Mouse (Mus musculus) left cerebral cortex, postnatal 4 days (tissue): ENCODE measurements at regions not wholly inside any gene's neighbourhood (a gene's known extent, or its start where the extent isn't known, plus 50 kb on each side); places are given as distances from the start of the nearest gene placed in this dataset.

Experiments used
- DNase-seq: peaks from one replicate; pipeline ENCODE4 v3.0.0-alpha.2; 2022
- intact Hi-C: fragments of 180-260 bp; cut with DNase I; formaldehyde crosslinking; loops from one replicate; pipeline ENCODE4 v1.15.1; 2025

GRCm38 (mm10) chr1:184412596-184412995 lies 319.8 kb downstream of the Hlx start:
- intact Hi-C loops, result no loop called here

GRCm38 (mm10) chr1:184411066-184411465 lies 321.4 kb downstream of the Hlx start:
- intact Hi-C loops, result no loop called here
- no peak for DNase-seq

More at GRCm38 (mm10) chr1:184412596-184412995, 319.8 kb downstream of the Hlx start:
- DNase-seq, result no peak

DNA sequence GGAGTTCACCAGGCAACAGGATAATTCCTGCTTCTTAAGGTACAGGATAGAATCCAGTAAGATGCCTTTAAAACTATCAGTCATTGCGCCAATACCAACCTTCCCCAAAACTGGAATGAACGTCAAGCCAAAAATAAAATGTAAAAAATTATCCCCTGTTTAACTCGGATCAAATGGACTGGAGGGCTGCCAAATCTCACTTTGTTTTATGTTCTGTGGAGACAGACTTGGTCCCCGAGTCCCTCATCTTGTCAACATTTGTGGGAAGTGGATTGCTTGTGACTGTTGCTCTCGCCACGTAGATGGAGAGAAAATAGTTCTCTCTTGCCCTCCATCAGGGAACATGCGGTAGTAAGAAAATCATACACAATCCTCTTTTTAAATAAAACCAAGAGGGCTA lies 322.4 kb downstream of the Hlx start:
- DNase-seq, result no peak
- intact Hi-C loops, result no loop called here

DNA sequence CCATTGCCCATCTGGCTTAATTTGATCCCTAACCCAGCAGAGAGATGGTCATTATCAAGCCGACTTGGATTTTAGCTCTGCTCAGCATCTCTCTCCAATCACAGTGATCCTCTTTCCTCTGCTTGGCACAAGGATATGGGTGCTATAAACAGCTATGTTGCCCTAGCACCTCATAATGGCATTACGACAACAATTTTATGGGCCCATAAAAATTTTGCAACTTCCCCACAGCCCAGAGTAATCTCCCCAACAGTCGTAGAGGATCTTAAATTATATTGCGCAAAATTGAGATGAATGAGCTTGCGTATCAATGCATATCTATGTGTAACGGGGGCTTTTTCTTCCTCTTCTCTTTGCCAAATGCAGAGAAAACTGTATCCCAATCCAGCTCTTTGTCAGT lies 329.4 kb downstream of the Hlx start:
- intact Hi-C loops, result no loop called here

DNA sequence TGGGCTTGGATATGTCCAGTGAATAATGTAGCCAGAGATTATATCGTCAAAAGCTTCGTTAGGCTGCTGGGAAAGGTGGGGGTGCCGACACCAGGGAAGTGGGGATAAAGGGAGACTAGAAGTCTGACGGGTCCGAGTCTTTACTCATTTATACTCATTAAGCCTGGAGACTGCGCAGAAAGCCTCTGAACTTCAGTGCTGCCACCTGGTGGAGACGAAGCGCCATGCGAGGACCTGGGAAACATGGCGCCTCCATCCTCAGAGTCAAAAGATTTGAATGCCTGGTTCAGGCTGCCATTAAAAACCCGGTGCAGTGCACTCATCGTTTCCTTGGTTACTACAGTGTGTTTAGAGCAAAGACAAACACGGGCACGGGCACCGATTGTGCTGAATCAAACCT lies 337.2 kb downstream of the Hlx start:
- DNase-seq, result peak; percentile 45
- intact Hi-C loops, result no loop called here

More for the DNA sequence above, 329.4 kb downstream of the Hlx start:
- no peak for DNase-seq

GRCm38 (mm10) chr1:184394559-184395194 lies 337.7 kb downstream of the Hlx start:
- DNase-seq, result no peak
- intact Hi-C loops, result no loop called here

DNA sequence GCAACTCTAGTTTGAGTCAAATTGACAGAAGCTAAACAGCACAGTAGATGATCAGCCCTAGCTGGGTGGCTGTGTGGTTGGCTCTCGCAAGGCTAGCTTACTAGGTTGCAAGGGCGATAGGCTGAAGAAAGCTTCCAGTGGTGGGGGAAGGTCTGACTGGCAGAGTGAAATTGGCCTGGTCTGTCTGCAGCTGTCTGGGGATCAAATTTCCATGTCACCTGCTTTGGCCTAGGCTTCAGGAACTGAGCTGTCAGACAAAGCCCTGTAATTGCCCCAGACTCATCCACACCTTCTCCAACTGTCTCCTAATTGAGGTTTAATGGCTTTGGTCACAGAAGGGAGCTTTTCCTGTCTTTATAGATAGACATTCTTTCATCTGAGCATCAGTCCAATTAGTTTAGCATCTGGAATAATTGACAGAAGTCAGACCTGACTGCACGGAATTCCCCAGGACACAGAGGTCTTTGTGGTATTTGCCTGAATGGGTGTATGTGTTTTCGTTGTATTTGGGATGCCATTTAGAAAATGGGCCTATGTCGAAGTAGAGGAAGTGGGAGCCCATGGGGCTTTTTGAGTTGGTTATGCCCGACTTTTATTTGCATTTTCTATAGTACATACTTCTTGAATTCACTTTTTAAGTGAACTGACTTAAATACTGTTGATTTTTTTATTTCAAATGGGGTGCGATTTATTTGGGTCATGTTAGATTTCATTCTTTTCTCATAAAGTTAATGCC lies 348.2 kb downstream of the Hlx start:
- intact Hi-C loops, result no loop called here
- no peak for DNase-seq

GRCm38 (mm10) chr1:184378665-184379064 lies 344.6 kb upstream of the 1700056E22Rik start:
- intact Hi-C loops, result no loop called here
- DNase-seq, result no peak

DNA sequence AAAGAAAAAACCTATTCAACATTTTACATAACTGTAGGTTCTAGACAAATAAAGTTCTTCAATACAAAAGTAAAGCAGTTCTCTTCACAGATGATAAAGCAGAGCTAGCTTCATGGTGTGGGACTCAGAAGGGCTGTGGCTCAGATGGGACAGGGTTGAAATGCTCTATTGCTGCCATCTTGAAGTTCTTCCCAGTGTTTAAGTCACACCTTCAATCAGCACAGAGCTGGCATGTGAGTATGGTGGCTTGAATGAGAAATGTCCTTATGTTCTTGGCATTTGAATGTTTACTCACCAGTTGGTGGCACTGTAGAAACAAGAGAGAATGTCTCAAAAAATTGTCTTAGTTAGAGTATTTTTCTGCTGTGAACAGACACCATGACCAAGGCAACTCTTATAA lies 330.9 kb upstream of the 1700056E22Rik start:
- DNase-seq, result no peak
- intact Hi-C loops, result no loop called here

- DNase-seq, result no peak
- intact Hi-C loops, result no loop called here
These were observed 324.1 kb upstream of the 1700056E22Rik start for GRCm38 (mm10) chr1:184358226-184358568.

DNA sequence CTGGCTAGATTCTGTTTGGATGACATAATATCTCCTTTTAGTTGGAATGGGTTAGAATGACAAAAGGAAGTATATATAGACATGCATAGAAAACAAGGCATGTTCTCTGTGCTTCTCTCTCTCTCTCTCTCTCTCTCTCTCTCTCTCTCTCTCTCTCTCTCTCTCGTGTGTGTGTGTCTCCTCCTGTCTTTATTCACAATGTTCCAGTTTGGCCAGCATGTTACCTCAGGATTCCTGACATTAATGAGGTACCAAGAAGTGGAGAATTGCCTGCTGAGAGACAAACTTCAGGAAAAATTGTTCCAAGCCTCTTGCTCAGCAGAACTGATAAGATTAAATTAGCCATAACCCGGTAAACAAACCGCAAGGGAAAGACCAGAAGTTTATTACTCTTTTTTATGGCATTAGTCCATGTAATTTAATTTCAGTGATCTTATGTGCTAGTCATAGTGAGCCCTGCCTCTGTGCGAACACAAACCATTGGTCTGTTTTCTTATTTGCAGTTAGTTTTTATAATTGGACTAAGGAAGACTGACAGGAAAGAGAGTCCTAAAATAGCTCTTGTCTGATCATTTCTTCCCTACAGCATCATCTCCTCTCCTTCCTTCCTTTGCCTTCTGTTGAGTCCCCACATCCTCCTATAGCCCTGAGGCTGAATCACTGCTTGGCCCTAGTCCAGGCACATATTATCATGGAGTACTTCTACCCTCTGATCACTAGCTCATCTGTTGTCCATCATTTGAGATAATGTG lies 323.5 kb upstream of the 1700056E22Rik start:
- no peak for DNase-seq
- intact Hi-C loops, result no loop called here

DNA sequence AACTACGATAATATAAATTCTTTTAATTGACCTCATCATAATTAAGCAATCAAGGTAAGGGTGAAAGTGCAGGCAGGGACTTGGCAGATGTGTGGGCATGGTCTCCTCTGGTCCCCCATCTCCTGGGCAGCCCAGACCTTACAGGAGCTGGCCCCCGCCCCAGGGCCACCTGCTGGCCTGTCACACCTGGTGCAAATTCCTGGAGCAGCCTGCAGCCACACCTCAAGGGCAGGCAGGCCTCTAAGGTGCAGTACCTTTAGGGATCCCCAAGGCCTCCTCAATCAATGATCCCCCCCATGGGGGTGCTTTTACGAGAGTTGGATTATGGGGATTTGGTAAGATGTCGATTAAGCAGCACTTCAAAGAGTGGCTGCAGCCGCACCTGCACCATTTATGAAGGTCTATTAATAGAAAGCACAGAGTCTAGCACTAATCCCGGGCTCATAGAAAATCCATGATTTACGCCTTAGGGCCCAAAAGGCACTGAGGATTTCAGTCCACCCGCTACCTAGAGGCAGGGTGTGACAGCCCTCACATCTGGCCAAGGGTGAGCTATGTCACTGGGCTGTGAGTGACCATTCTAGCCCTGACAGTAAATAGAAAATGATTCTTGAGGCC lies 319.8 kb upstream of the 1700056E22Rik start:
- no peak for DNase-seq
- intact Hi-C loops, result no loop called here

- no peak for DNase-seq
- intact Hi-C loops, result no loop called here
These were observed 317.7 kb upstream of the 1700056E22Rik start for GRCm38 (mm10) chr1:184351760-184352159.

DNA sequence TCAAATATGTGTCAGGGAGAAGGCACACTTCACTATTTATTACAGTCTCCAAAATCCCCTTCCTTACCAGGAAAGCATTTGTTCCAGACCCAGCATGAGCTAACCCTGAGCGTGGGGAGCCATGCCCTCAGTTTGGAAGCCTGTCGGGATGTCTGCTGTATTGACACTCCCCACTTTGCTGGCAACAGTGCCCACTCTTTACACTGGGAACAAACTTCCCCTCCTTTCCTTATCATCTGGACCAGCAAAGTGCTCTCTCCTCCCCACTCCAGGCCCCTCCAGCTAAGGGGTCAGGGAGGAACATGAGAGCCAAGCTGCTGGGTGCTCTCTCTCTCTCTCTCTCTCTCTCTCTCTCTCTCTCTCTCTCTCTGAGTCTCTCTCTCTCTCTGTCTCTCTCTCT lies 310.7 kb upstream of the 1700056E22Rik start:
- no peak for DNase-seq
- intact Hi-C loops, result no loop called here

- DNase-seq, result no peak
- intact Hi-C loops, result no loop called here
These were observed 301.9 kb upstream of the 1700056E22Rik start for GRCm38 (mm10) chr1:184335952-184336351.

DNA sequence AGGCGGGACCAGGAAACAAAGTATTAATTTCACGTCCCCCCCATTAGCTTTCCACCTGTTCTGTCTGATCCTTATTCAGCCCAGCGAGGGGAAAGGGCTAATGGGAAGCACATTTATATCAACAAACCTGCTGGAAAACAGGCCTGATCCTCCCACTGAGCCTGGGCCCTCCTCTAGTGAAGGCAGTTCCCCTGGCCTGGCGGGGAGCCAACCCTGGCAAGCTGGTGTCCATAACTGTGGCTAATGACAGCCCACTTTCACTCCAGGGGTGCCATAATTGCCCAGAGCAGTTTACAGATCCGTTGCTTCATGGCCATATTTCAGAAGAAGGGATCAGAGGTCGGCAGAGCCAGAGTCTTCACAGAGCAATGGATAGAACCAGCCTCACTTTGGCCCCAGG lies 301.2 kb upstream of the 1700056E22Rik start:
- DNase-seq, result peak; percentile 92
- intact Hi-C loops, result no loop called here

- intact Hi-C loops, result no loop called here
- no peak for DNase-seq
These were observed 300.7 kb upstream of the 1700056E22Rik start for GRCm38 (mm10) chr1:184334818-184335217.

GRCm38 (mm10) chr1:184333086-184333485 lies 299.0 kb upstream of the 1700056E22Rik start:
- intact Hi-C loops, result no loop called here
- DNase-seq, result no peak

DNA sequence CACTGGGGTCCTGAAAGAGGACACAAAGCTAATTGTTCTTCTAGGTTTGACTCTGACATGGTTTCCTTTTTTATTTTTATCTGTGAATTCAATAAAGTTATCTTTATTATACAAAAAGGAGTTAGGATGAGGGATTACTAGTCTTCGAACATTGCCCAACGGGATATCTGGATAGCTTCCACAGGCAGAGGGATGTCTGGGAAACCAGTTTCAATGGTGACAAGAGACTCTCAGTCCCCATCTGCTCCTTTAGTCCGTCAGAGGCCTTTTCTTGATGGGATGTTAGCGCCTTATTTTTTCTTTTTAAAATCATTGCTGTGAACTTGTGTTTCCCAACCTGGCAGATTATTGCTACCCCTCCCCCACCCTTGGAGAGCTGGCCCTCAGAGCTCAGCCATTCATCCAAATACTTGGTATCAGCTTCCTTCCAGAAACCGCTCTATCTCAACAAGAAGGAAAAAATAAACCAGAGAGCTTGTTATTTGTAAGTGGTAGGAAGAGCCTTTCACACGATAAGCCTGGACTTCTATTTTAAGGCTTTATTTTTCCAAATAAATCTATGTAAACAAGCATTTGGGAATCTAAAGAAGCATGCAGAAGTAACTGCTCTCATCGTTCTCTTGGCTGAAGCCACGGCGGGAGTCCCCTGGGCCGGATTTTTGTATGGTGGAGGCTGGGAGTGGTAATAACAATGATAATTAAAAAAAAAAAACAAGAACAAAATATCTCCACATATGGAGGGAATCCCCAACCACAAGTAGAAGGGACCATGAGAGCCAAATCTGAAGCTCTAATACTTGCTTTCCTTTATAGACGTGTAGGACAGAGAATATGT lies 296.6 kb upstream of the 1700056E22Rik start:
- no peak for DNase-seq
- intact Hi-C loops, result no loop called here

- peak; percentile 79 for DNase-seq
- intact Hi-C loops, result no loop called here
These were observed 292.1 kb upstream of the 1700056E22Rik start for GRCm38 (mm10) chr1:184326191-184326590.

- intact Hi-C loops, result no loop called here
These were observed 290.1 kb upstream of the 1700056E22Rik start for GRCm38 (mm10) chr1:184324234-184324633.

More at GRCm38 (mm10) chr1:184324234-184324633, 290.1 kb upstream of the 1700056E22Rik start:
- no peak for DNase-seq
